Mouse (Mus musculus) embryonic facial prominence, embryonic 14.5 days (tissue): ENCODE measurements at regions not wholly inside any gene's neighbourhood (a gene's known extent, or its start where the extent isn't known, plus 50 kb on each side); places are given as distances from the start of the nearest gene placed in this dataset.

Source experiments
- ATAC-seq: fragments of 200-750 bp; cut with Nextera tagmentation; 2 replicates; pipeline ENCODE4 v1.8.0; 2017; ENCODE audit warnings: low read depth, moderate number of reproducible peaks, moderate TSS enrichment
- DNase-seq: peaks from one replicate; pipeline ENCODE4 v3.0.0-alpha.2; 2015; ENCODE audit warnings: low spot score
- H3K27ac ChIP-seq: fragments of 300-500 bp; sonication (generic); replicated peaks from 2 replicates; pipeline ENCODE4 v1.5.1; 2014; ENCODE audit warnings: low read depth, mild to moderate bottlenecking, low read length, moderate library complexity
- H3K27me3 ChIP-seq: fragments of 300-500 bp; sonication (generic); replicated peaks from 2 replicates; pipeline ENCODE4 v1.6.1; 2014; ENCODE audit warnings: low read length; ENCODE audit not compliant: control insufficient read depth, insufficient read depth
- H3K36me3 ChIP-seq: fragments of 300-500 bp; sonication (generic); 2 replicates; pipeline ENCODE4 v1.6.1; 2014; ENCODE audit warnings: low read length, mixed read lengths; ENCODE audit not compliant: control insufficient read depth, insufficient read depth
- H3K4me1 ChIP-seq: fragments of 300-500 bp; sonication (generic); 2 replicates; pipeline ENCODE4 v1.6.1; 2014; ENCODE audit warnings: antibody characterized with exemption, low read length; ENCODE audit not compliant: control insufficient read depth, insufficient read depth
- H3K4me2 ChIP-seq: fragments of 300-500 bp; sonication (generic); 2 replicates; pipeline ENCODE4 v1.6.1; 2014; ENCODE audit warnings: low read depth, mild to moderate bottlenecking, low read length, moderate library complexity, mixed read lengths
- H3K4me3 ChIP-seq: fragments of 300-500 bp; sonication (generic); 2 replicates; pipeline ENCODE4 v1.5.1; 2014; ENCODE audit warnings: low read depth, mild to moderate bottlenecking, low read length
- H3K9ac ChIP-seq: fragments of 300-500 bp; sonication (generic); 2 replicates; pipeline ENCODE4 v1.6.1; 2014; ENCODE audit warnings: low read depth, mild to moderate bottlenecking, low read length, moderate library complexity, mixed read lengths
- H3K9me3 ChIP-seq: fragments of 300-500 bp; sonication (generic); 2 replicates; pipeline ENCODE4 v1.6.1; 2016; ENCODE audit warnings: low read length; ENCODE audit not compliant: control insufficient read depth
- WGBS: fragments of 180-500 bp; shearing (Covaris S2); extraction: QIAGEN DNeasy Blood & Tissue Kit; methylation state at CpG from one replicate; pipeline ENCODE4 v1.1.7; 2014; 5-methylcytosine and 5-hydroxymethylcytosine counted together

- H3K4me3 ChIP-seq, result no peak overlapping the region
- no peak overlapping the region for H3K27ac ChIP-seq
- DNase-seq (no peak), ATAC-seq (peak; percentile 30; the same call in 1 of the 2 replicates)
- H3K36me3 ChIP-seq, result no peaks in the 10 kb centered on the region
- 37% methylated on average over 12 of the region's 12 CpGs for WGBS
- H3K4me1 ChIP-seq, result peaks cover 7% of the 10 kb centered on the region; the same call in 1 of the 2 replicates
- no peaks in the 10 kb centered on the region for H3K9me3 ChIP-seq
- no peak overlapping the region for H3K9ac ChIP-seq
- H3K27me3 ChIP-seq, result no peaks in the 10 kb centered on the region
- peak overlapping the region; percentile 10; the same call in 1 of the 2 replicates for H3K4me2 ChIP-seq
Measured at GRCm38 (mm10) chr16:87645526-87646434, 53.0 kb upstream of the Bach1 start.

GRCm38 (mm10) chr16:87646435-87647062, 52.2 kb upstream of the Bach1 start:
- WGBS, result 63% methylated on average over 9 of the region's 9 CpGs
- H3K4me3 ChIP-seq, result no peak overlapping the region
- H3K4me1 ChIP-seq, result peaks cover 7% of the 10 kb centered on the region; the same call in 1 of the 2 replicates
- H3K36me3 ChIP-seq, result no peaks in the 10 kb centered on the region
- H3K4me2 ChIP-seq, result no peak overlapping the region
- H3K27ac ChIP-seq, result no peak overlapping the region
- H3K27me3 ChIP-seq, result no peaks in the 10 kb centered on the region
- DNase-seq, result no peak
- no peak overlapping the region for H3K9ac ChIP-seq
- no peak for ATAC-seq
- H3K9me3 ChIP-seq, result no peaks in the 10 kb centered on the region
